Mouse (Mus musculus): Measurements from ENCODE around the gene Klhdc2. TPM values are rescaled to one million over a fixed set of nuclear protein-coding genes. Genes with fewer than 3 reads are reported as not detected.

Gene Klhdc2
- polyA plus RNA-seq, 1 experiment from 2014 or later = 288 TPM

Other genes with a start within 250 kb of the Klhdc2 start
- 1,221 and 1,345 TPM in 2 replicates for gene Rps29, start 137.5 kb upstream of the Klhdc2 start, polyA plus RNA-seq (2015; fragmentation: Nextera tagmentation; extraction: Ambion mirVana)
- 12.0 and 13.1 TPM in 2 replicates for gene Lrr1, start 127.9 kb upstream of the Klhdc2 start, polyA plus RNA-seq (2015; fragmentation: Nextera tagmentation; extraction: Ambion mirVana)
- gene Rpl36al, start 112.6 kb upstream of the Klhdc2 start, polyA plus RNA-seq (2015; fragmentation: Nextera tagmentation; extraction: Ambion mirVana) = 316 and 338 TPM in 2 replicates
- gene Mgat2, start 112.5 kb upstream of the Klhdc2 start, polyA plus RNA-seq (2015; fragmentation: Nextera tagmentation; extraction: Ambion mirVana) = 40.2 and 40.5 TPM in 2 replicates
- gene Gm49383, start 99.6 kb upstream of the Klhdc2 start, polyA plus RNA-seq (2015; fragmentation: Nextera tagmentation; extraction: Ambion mirVana) = 21.5 and 25.7 TPM in 2 replicates
- gene Dnaaf2, start 98.3 kb upstream of the Klhdc2 start, polyA plus RNA-seq (2015; fragmentation: Nextera tagmentation; extraction: Ambion mirVana) = 10.1 and 10.9 TPM in 2 replicates
- 18.1 and 19.3 TPM in 2 replicates for gene Gm49384, start 92.4 kb upstream of the Klhdc2 start, polyA plus RNA-seq (2015; fragmentation: Nextera tagmentation; extraction: Ambion mirVana)
- 10.0 and 10.7 TPM in 2 replicates for gene Pole2, start 68.5 kb upstream of the Klhdc2 start, polyA plus RNA-seq (2015; fragmentation: Nextera tagmentation; extraction: Ambion mirVana)
- gene Klhdc1, start 55.5 kb upstream of the Klhdc2 start, polyA plus RNA-seq (2015; fragmentation: Nextera tagmentation; extraction: Ambion mirVana) = 9.7 and 10.5 TPM in 2 replicates
- 91.3 and 91.8 TPM in 2 replicates for gene Nemf, start 60.5 kb downstream of the Klhdc2 start, polyA plus RNA-seq (2015; fragmentation: Nextera tagmentation; extraction: Ambion mirVana)
- 32.1 and 33.0 TPM in 2 replicates for gene Arf6, start 75.5 kb downstream of the Klhdc2 start, polyA plus RNA-seq (2015; fragmentation: Nextera tagmentation; extraction: Ambion mirVana)
- gene Gm9887, start 75.8 kb downstream of the Klhdc2 start, polyA plus RNA-seq (2015; fragmentation: Nextera tagmentation; extraction: Ambion mirVana) = 1.0 and 1.1 TPM in 2 replicates

Data from forebrain, embryonic 15.5 days (tissue).